Mouse (Mus musculus) MEL (cell line): Measurements from ENCODE around the gene Lrrc52.

ENCODE experiments used
- CTCF ChIP-seq, 3 experiments: IDR thresholded peaks in 2 of 3; conservative IDR thresholded peaks in 1 of 3; 2 replicates each; pipeline ENCODE4 v1.5.1; 2011 to 2012; ENCODE audit warnings: low read length in 3 of 3, low read depth in 2 of 3, mild to moderate bottlenecking in 2 of 3, improper control_type of control experiment in 1 of 3, inconsistent platforms in 1 of 3, mixed read lengths in 1 of 3, moderate library complexity in 1 of 3; ENCODE audit not compliant: control insufficient read depth in 1 of 3, insufficient read depth in 1 of 3, poor library complexity in 1 of 3, severe bottlenecking in 1 of 3
- MAZ ChIP-seq: IDR thresholded peaks from 2 replicates; pipeline ENCODE4 v1.6.1; 2012; ENCODE audit warnings: low read depth, mild to moderate bottlenecking, inconsistent platforms, low read length, improper control_type of control experiment

DNA sequence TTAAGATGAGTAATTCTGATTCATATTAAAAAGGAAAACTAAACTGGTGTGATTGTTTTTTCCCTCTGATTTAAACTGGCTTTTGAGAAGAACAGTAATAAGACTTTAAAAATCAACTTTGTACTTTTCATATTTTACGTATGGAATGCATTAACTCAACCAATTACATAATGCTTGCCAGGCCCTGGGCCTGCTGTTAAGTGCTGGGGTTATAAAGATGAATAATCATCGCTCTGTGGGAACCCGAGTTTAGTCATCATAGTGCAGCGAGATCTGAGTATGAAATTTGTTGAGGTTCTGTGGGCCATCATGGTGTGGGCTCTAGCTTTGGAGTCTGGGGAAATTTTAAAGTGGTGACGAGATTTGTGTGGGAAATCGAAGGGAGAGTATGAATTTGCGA, 39.9 kb downstream of the Lrrc52 start:
- TF ChIP-seq CTCF (IDR thresholded peaks at IDR 0.05 in 2 of 3, conservative IDR thresholded peaks at IDR 0.05 in 1 of 3; ENCODE audit: control insufficient read depth in 1 of 3, insufficient read depth in 1 of 3, low read depth in 2 of 3, low read length in 3 of 3, poor library complexity in 1 of 3, severe bottlenecking in 1 of 3) (no peak), MAZ (no peak)
